Mouse (Mus musculus) megakaryocyte, embryonic 14.5 days (primary cell): ENCODE data around the gene Chrm5.

Experiments
- FLI1 ChIP-seq: IDR thresholded peaks from 2 replicates; pipeline ENCODE4 v1.6.1; 2012; ENCODE audit warnings: low read length, inconsistent platforms, mixed read lengths
- GATA1 ChIP-seq: IDR thresholded peaks from 3 replicates; pipeline ENCODE4 v1.6.1; 2012; ENCODE audit warnings: mixed read lengths, low read length, inconsistent platforms, borderline replicate concordance

DNA sequence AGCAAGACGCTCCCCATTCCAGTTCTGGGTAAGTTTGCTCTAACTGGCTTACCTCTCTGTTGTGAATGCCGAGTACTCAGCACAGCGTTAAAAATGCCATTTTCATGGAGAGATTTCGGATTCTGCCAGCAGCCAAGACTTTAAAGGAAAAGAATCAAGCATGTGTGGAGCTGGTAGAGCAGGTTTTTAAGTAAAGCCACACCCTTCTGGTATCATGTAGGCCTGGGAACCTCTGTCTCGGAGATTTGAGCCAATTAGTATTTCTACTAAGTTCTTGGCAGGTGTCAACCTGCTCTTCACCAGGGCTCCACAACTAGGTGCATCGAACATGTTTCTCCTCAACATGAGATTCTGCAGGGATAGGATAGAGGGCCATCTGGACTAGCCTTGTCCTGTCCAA, 4.0 kb downstream of the Chrm5 start:
- TF ChIP-seq FLI1 (no peak), GATA1 (no peak)
